Mouse (Mus musculus) midbrain, embryonic 16.5 days (tissue): Measurements from ENCODE around the gene Ccdc182. TPM values are rescaled to one million over a fixed set of nuclear protein-coding genes. Genes with fewer than 3 reads are reported as not detected.

Source experiments
- ATAC-seq: fragments of 200-750 bp; cut with Nextera tagmentation; 2 replicates; pipeline ENCODE4 v1.8.0; 2017; ENCODE audit warnings: moderate TSS enrichment
- H3K27ac ChIP-seq: fragments of 300-500 bp; sonication (generic); 2 replicates; pipeline ENCODE4 v1.5.1; 2014; ENCODE audit warnings: mild to moderate bottlenecking, low read length, mixed read lengths
- H3K27me3 ChIP-seq: fragments of 300-500 bp; sonication (generic); 2 replicates; pipeline ENCODE4 v1.6.1; 2014; ENCODE audit warnings: low read depth, low read length, mixed read lengths; ENCODE audit not compliant: control insufficient read depth, insufficient read depth
- H3K36me3 ChIP-seq: fragments of 300-500 bp; sonication (generic); 2 replicates; pipeline ENCODE4 v1.6.1; 2014; ENCODE audit warnings: mild to moderate bottlenecking, low read length, moderate library complexity, mixed read lengths; ENCODE audit not compliant: control insufficient read depth, insufficient read depth
- H3K4me1 ChIP-seq: fragments of 300-500 bp; sonication (generic); 2 replicates; pipeline ENCODE4 v1.6.1; 2014; ENCODE audit warnings: mild to moderate bottlenecking, low read length, mixed read lengths; ENCODE audit not compliant: control insufficient read depth, insufficient read depth
- H3K4me2 ChIP-seq: fragments of 300-500 bp; sonication (generic); 2 replicates; pipeline ENCODE4 v1.6.1; 2014; ENCODE audit warnings: mild to moderate bottlenecking, low read length, mixed read lengths
- H3K4me3 ChIP-seq: fragments of 300-500 bp; sonication (generic); 2 replicates; pipeline ENCODE4 v1.5.1; 2014; ENCODE audit warnings: low read depth, mild to moderate bottlenecking, low read length, moderate library complexity, mixed read lengths
- H3K9ac ChIP-seq: fragments of 300-500 bp; sonication (generic); 2 replicates; pipeline ENCODE4 v1.6.1; 2014; ENCODE audit warnings: low read depth, low read length, mixed read lengths
- H3K9me3 ChIP-seq: fragments of 300-500 bp; sonication (generic); replicated peaks from 2 replicates; pipeline ENCODE4 v1.6.1; 2014; ENCODE audit warnings: mild to moderate bottlenecking, low read length, mixed read lengths; ENCODE audit not compliant: control insufficient read depth, poor library complexity, severe bottlenecking
- WGBS: fragments of 180-500 bp; shearing (Covaris S2); extraction: QIAGEN DNeasy Blood & Tissue Kit; methylation state at CpG from one replicate; pipeline ENCODE4 v1.1.7; 2014; 5-methylcytosine and 5-hydroxymethylcytosine counted together
- polyA plus RNA-seq: library from polyadenylated mRNA; unstranded; fragments of >200 nt; fragmentation: Nextera tagmentation; extraction: Ambion mirVana; gene quantifications from 2 replicates; pipeline ENCODE4 v1.2.1, GENCODE M21; 2015

Gene Ccdc182
- 0.17 TPM in 1 of 2 replicates, not detected in the other for polyA plus RNA-seq

DNA sequence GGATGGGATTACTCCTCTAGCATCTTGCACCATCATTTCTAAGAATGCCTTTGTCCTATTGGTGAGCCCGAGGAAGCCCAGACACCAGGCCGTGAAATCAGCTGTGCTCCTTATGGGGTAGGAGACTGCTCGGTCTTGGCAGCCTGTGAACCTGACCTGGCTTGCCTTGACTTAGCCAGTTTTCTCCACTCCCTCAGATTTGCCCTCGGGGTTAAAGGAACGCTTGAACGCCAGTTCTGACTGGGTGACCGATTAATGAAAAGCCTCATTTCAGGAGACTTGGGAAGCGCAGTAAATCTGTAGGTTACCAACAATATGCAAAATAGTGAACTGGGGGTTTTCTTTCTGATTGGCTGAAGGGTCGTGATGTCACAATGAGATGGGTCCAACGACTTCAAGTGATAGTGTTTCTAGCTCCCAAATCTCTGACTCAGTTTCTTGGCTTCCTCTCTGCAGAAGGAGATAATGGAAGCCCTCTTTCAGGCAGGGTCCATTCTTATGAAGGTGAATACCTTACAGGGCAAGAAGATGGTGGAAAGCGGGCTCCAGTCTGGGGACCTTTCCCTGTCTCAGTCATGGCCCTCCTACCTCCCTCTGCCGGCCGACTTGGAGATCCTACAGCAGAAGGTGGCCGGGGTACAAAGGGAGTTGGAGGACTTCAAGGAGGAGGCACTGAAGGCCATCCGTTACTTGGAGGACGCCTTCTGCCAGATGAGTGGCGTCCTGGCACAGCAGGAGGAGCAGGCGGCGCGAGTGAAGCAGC is at the start of gene Ccdc182:
Ccdc182 (plus strand) TSS at position 428 of the 763 bp plus-strand sequence.
- peak within 1 kb of the TSS; percentile 45 for H3K4me2 ChIP-seq
- H3K27ac ChIP-seq, result no peak within 1 kb of the TSS
- 0 out of 2 replicates have a peak within 1 kb of the TSS, but pooled peaks have one; percentile 37 for H3K9ac ChIP-seq
- H3K9me3 ChIP-seq, result no peaks in the 10 kb centered on the region
- ATAC-seq, result no peak
- peaks cover 7% of the 10 kb centered on the region for H3K4me1 ChIP-seq
- WGBS, result 32% methylated on average over 20 of the region's 20 CpGs
- peak within 1 kb of the TSS; percentile 19 for H3K4me3 ChIP-seq
- H3K27me3 ChIP-seq, result no peaks in the 10 kb centered on the region
- no peaks in the 10 kb centered on the region for H3K36me3 ChIP-seq

DNA sequence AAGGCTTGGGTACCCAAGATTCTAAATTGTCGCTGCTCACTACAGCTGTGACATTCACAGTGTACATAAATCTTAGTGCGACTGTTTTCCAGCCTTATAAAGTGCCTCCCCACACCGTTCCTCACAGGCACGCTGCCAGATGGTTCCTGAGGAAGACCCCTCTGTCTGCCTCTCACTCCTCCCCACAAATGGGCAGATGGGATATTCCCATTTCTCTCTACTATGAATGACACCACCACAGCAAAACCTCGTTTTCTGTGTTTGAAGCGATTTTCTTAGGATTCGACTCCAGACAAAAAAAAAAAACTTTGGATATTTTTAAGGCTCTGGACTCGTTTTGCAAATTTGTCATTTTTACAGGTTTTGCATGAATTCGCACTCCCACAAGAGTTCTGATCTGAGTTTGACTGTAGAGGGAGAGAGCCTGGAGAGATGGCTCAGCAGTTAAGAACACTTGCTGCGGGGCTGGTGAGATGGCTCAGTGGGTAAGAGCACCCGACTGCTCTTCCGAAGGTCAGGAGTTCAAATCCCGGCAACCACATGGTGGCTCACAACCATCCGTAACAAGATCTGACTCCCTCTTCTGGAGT is 48.2 kb upstream of the Ccdc182 start:
- H3K4me3 ChIP-seq, result no peak overlapping the region
- ATAC-seq, result no peak
- H3K27ac ChIP-seq, result no peak overlapping the region
- no peak overlapping the region for H3K4me2 ChIP-seq
- no peak overlapping the region for H3K9ac ChIP-seq
- H3K36me3 ChIP-seq, result no peaks in the 10 kb centered on the region
- H3K9me3 ChIP-seq, result no peaks in the 10 kb centered on the region
- WGBS, result 87% methylated on average over 14 of the region's 14 CpGs
- peaks cover 12% of the 10 kb centered on the region for H3K4me1 ChIP-seq
- no peaks in the 10 kb centered on the region for H3K27me3 ChIP-seq

DNA sequence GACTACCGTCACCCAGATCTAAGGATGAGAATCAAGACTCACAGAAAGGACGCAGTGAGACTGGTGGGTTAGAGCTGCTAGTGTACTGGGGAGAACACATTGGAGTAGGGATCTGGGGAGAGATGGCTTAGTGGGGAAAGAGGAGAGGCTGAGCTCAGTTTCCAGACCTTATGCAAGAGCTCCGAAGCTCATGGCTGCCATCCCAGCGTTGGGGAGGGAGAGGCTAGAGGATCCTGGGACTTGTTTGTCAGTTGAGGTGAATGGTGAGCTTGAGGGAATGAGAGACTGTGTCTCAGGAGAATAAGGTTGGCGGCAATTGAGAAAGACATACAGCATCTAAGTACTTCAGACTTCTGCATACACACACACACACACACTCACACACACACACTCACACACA is 45.2 kb upstream of the Ccdc182 start:
- Histone ChIP-seq H3K4me1 (peaks cover 16% of the 10 kb centered on the region), H3K9ac (no peak overlapping the region), H3K27ac (no peak overlapping the region), H3K4me3 (no peak overlapping the region), H3K4me2 (no peak overlapping the region), H3K27me3 (no peaks in the 10 kb centered on the region), H3K9me3 (no peaks in the 10 kb centered on the region), H3K36me3 (no peaks in the 10 kb centered on the region)
- WGBS, result 59% methylated on average over 5 of the region's 5 CpGs
- ATAC-seq, result no peak

DNA sequence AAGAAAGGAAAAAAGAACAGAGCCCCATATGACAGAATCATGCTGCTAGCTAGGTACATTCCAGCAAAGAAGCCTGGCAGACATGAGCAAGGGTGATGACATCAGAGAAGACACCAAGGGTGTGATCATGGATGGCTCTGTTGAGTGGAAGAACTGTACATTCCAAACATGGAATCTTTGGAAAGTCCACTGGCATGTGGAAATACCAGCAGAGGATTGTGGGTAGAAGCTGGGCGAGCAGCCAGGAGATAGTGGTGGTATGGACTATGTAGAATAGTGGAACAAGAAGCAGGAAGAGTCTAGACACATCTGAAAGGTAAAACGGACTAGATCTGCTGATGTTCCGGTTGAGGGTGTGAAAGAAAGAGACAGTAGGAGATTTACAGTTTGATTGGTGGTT is 43.3 kb upstream of the Ccdc182 start:
- Histone ChIP-seq H3K27me3 (no peaks in the 10 kb centered on the region), H3K27ac (no peak overlapping the region), H3K4me2 (no peak overlapping the region), H3K4me1 (peaks cover 20% of the 10 kb centered on the region), H3K9ac (no peak overlapping the region), H3K4me3 (no peak overlapping the region), H3K9me3 (no peaks in the 10 kb centered on the region), H3K36me3 (no peaks in the 10 kb centered on the region)
- WGBS, result 97% methylated on average over 3 of the region's 3 CpGs
- ATAC-seq, result no peak

DNA sequence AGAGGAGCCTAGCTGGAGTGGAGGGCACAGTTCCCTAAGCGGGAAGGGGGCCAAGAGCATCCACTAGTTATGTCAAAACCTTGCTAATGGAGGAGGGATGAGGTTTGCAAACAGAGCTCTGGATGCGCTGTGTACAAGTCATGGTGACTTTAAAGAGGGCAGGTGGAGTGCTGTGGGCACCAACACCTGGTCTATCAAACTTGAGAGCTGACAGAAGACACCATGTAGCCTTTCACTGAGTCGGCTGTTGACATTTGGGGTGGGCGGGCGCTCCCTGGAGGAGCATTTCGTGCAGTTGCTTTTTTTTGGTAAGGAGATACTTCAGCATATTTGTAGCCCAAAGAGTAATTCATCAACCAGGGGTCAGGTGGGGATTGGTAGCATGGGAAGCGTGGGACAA is 42.6 kb upstream of the Ccdc182 start:
- no peaks in the 10 kb centered on the region for H3K36me3 ChIP-seq
- H3K4me1 ChIP-seq, result peaks cover 20% of the 10 kb centered on the region
- H3K27ac ChIP-seq, result no peak overlapping the region
- 90% methylated on average over 7 of the region's 7 CpGs for WGBS
- no peak overlapping the region for H3K4me3 ChIP-seq
- H3K4me2 ChIP-seq, result no peak overlapping the region
- no peaks in the 10 kb centered on the region for H3K27me3 ChIP-seq
- ATAC-seq, result no peak
- no peaks in the 10 kb centered on the region for H3K9me3 ChIP-seq
- no peak overlapping the region for H3K9ac ChIP-seq

DNA sequence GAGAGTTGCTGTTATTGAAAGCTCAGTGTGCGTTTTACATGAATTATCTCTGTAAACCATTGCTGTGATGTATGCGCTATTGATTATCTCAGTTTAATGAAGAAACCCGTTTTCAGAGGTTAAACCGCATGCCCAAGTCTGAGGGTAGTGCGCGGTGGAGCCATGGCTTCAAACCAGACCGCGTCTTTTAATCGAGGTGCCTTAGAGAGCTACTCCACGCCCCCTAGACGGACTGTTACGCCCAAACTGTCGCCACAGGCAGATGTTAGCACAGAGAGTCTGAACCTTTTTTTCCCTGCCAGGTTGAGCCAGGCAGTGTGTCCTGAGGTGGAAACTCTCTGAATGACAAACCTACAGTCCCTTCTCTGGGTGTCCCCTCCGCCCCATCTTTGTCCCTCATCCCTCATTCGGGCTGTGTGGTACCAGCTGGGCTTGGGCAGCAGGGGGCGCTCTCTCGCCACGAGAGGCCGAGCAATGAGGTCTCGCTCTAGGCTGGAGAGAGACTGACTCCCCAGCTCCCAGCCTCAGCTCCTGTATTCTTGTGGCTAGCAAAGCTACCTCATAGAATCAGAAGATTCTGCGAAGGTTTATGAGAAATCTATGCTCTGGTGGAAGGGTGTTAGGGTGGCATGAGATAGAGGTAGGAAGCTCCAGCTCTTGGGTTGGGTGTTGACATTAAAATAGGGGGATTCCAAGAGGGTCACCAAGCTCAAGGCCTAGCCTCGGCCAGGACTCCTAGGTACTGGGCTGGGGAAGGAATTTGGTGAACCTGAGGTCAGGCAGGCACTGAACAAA is 41.7 kb upstream of the Ccdc182 start:
- Histone ChIP-seq H3K4me3 (peak overlapping the region; percentile 12; the same call in 1 of the 2 replicates), H3K4me2 (peak overlapping the region; percentile 41)

DNA sequence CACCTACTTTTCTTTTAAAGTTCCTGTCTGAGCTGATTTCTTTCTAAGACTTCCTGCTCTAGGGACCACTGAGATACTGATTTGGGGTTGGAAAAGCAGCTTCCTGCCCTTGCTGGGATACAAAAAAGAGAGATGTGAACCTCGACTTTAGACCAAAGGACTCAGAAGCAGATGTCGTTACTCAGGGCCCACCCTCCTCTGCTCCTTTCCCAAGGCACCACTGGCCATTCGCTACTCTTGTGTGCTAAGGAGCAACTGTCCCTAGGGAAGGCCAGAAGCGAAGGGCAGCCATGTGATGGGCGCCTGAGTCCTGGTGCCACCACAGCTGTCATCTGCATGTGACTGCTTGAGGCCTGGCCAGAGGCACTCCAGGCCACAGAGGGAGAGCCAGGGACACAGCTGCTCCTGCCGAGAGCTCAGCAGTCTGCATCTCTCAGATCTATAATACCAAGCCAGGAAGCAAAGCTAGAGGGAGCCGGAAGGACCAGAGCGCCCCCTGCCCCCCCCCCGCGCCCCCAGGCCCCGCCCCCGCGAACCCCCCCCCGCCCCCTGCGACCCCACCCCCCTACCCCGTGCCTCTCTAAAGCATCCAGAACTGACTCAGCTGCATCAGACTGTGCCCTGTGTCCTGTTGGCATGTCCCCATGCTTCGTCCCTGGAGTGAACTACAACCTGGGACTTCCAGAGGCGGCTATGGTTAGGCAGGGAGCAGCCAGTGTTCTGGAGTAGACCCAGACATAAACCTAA is 40.9 kb upstream of the Ccdc182 start:
- WGBS, result 13% methylated on average over 9 of the region's 18 CpGs
- Histone ChIP-seq H3K4me1 (peaks cover 20% of the 10 kb centered on the region), H3K4me3 (no peak overlapping the region), H3K27ac (peak overlapping the region; percentile 53), H3K36me3 (no peaks in the 10 kb centered on the region), H3K9ac (no peak overlapping the region; the same call in 1 of the 2 replicates), H3K9me3 (no peaks in the 10 kb centered on the region), H3K4me2 (no peak overlapping the region), H3K27me3 (no peaks in the 10 kb centered on the region)
- ATAC-seq, result peak; percentile 76; the same call in 1 of the 2 replicates

More for the DNA sequence above, 41.7 kb upstream of the Ccdc182 start:
- WGBS, result 12% methylated on average over 22 of the region's 22 CpGs
- peak overlapping the region; percentile 47; the same call in 1 of the 2 replicates for H3K9ac ChIP-seq
- no peaks in the 10 kb centered on the region for H3K36me3 ChIP-seq
- H3K9me3 ChIP-seq, result no peaks in the 10 kb centered on the region
- peak overlapping the region; percentile 53 for H3K27ac ChIP-seq
- H3K27me3 ChIP-seq, result no peaks in the 10 kb centered on the region
- ATAC-seq, result peak; percentile 93
- H3K4me1 ChIP-seq, result peaks cover 20% of the 10 kb centered on the region

DNA sequence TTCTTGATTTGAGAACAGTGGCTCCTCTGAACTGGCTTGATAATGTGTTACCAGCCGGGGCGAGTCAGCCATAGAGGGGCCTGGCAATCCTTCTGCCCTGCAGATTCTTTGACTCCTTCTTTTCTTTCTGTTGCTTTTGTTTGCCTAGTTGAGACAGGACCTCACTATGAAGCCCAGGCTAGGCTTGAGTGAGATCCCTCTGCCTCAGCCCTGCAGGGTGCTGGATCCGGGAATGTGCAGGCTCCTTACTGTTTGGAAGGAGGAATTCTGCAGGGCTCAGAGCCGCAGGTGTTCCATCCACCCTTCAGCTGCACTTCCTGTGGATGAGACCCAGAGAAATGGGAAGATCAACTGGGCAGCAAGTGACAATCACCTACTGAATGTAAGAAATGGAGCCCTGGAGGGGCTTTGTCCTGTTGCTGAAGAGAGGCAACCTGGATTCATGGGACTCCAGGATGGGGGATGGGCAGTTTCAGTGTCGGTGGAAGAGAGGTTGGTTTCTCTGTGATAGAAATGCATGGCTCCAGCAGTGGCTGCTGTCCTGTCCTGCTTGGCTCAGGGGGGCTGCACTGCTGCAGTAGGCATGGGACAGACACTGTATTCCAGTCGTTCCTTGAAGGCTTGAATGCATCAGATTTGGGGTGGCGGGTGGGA is 40.2 kb upstream of the Ccdc182 start:
- no peak overlapping the region for H3K4me2 ChIP-seq
- no peak overlapping the region for H3K4me3 ChIP-seq
- H3K27me3 ChIP-seq, result no peaks in the 10 kb centered on the region
- H3K9ac ChIP-seq, result 0 out of 2 replicates have a peak overlapping the region, but pooled peaks have one; percentile 4
- H3K9me3 ChIP-seq, result no peaks in the 10 kb centered on the region
- peaks cover 20% of the 10 kb centered on the region for H3K4me1 ChIP-seq
- no peak for ATAC-seq
- WGBS, result 24% methylated on average over 7 of the region's 7 CpGs
- H3K27ac ChIP-seq, result no peak overlapping the region
- H3K36me3 ChIP-seq, result no peaks in the 10 kb centered on the region
